Mouse (Mus musculus) mesoderm, embryonic 11.5 days (tissue): ENCODE data around the gene Jarid2.

Experiments
- DNase-seq: peaks from one replicate; pipeline ENCODE4 v3.0.0-alpha.2; 2012; ENCODE audit warnings: low read depth, low spot score

Gene Jarid2

DNA sequence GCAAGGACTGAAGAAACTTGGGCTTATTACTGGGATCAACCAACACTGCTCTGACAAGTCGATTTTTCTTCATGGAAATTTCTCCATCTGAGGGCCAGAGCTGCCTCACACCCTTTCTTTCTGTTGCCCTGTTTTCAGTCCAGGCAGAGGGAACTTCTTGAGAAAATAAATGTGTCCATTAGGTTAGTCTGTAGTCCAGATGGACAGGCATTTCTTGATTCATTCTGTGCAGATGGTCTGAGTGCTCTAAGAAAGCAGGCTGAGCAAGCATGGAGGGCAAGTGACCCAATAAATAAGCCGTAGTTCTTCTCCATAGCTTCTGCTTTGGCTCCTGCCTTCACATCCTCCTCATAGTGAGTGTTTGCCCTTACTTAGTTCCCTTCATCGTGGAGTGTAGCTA, 46.1 kb downstream of the Jarid2 start:
- DNase-seq, result no peak

DNA sequence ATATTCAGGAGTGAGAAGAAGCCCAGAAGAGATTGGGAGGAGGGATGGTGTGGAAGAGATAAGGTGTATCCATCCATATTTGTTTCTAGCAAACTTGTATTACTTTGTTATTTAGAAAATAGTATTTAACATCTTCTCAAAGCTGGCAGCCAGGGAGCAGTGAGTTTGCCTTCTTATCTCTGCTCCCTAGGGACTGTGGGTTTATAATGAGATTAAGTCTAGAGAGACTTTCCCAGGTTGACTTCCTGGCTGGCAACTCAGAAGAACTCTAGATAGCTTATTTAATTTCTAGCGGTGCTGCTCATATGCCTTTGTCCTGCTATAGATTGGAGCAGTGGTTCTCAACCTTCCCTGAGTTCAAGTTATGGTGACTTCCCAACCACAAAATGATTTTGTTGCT, 51.2 kb downstream of the Jarid2 start:
- DNase-seq, result no peak

DNA sequence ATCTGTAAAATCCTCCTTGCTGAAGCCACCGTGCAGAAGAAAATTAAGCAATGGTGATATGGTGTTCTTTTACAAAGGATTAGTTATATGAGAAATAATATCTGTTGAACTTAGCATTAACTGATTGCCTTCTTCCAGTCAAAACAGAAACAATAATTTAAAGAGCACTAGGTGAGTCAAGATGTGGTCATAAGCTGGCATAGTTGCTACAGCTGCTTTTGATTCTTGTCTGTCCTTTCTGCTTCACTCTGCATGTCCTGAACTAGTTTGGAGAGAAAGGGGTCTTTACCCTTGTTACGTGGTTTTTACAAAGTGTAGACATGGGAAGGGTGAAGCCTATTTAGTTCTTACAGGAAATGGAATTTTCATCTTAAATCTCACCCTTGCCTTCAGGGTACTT, 51.9 kb downstream of the Jarid2 start:
- no peak for DNase-seq

- DNase-seq, result no peak
Measured at GRCm38 (mm10) chr13:44784551-44784950, 55.3 kb downstream of the Jarid2 start.

- DNase-seq, result peak; percentile 51
Measured at GRCm38 (mm10) chr13:44786291-44786690, 57.0 kb downstream of the Jarid2 start.

GRCm38 (mm10) chr13:44788352-44789125, 59.3 kb downstream of the Jarid2 start:
- DNase-seq, result no peak

DNA sequence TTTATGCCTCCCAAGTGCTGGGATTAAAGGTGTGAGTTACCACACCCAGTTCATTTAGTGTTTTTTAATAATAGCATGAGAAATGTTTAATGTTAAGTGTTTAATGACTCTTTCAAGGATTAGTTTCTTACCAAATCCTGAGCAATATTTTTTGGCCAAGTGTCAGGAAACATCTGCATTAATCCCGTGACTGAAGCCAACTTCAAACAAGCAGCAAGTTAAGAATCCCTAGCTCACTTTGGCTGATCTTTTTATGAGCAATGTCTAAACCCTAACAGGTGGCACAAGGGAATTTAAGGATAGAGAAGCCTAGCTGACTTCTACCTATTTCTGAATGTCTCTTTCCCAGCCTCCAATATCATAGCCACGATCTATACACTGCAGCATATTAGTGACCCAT, 60.7 kb downstream of the Jarid2 start:
- DNase-seq, result no peak

DNA sequence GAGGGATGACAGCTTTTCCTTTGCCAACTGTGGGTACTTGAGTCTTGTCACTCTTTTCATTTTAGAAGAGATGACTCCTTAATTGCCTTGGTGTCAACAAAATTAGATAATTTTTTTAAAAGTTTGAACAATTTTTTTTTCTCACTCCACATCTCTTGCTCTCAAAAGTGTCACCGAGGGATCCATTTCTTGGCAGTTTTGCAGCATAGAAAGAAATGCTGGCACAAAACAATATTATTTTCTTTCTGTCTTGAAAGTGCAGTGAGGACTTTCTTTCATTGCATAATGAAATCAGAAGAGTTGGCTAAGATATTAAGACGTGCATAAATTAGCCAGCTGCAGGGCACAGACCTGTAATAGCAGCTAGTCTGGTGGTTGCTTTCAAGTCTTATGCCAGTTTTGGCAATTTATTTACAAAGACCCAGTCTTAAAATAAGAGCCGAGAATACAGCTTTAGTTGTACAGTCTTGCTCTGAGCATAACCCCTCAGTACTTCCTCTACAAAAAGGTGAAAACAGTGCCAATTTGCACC, 63.2 kb downstream of the Jarid2 start:
- no peak for DNase-seq

DNA sequence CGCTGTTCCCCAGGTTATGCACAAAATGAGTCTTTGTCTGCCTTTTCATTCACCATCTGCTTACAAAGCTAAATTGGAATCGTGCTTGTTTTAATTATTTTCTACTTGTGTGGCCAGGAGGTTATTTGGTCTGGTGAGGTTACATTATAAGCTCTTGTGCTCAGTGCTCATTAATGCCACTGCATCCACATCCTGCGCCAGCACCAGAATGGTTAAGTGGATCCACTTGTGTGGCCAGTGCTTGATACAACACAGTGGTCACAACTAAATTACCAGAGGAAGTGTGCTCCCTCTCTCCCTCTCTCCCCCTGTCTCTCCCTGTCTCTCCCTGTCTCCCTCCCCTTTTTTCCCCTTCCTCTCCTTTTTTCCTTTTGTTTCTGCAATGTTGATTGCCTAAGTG, 66.6 kb downstream of the Jarid2 start:
- no peak for DNase-seq

DNA sequence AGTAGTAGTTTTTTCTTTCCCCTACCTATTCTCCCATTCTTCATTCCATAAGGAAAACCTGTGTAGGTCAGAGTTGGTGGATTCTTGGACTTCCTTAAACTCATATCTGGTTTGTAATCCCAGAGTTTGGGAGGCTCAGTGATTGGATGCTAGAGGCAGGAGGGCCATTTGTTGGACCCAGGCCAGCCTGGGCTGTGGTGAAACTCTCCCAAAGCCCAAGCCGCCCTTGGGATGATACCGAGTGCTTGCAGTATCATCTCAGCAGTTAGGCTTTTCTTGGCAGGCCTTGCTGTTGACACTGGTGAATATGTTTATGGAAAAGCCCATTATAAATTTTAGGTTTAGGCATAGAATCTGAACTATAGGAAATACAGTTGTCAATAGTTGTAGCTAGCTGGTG, 67.5 kb downstream of the Jarid2 start:
- no peak for DNase-seq

GRCm38 (mm10) chr13:44798280-44798679, 69.0 kb downstream of the Jarid2 start:
- peak; percentile 34 for DNase-seq

DNA sequence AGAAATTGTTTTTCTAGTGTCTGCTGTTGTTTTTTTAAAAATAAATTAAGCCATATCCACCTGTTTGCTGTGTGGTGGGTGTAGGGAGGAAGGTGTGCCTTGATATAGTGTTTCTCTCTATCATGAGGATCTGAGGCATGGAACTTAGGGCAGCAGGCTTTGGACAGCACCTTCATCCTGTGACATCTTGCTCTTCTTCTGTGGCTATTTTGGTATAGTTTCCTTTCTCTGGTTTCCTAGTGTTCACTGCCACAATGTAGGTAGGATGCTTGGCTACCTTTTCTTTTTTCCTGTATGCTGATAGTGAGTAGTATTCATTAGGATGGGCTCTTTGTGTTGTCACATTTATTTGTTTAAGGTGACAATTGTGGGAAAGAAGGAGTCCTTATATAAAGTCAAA, 69.9 kb downstream of the Jarid2 start:
- no peak for DNase-seq

DNA sequence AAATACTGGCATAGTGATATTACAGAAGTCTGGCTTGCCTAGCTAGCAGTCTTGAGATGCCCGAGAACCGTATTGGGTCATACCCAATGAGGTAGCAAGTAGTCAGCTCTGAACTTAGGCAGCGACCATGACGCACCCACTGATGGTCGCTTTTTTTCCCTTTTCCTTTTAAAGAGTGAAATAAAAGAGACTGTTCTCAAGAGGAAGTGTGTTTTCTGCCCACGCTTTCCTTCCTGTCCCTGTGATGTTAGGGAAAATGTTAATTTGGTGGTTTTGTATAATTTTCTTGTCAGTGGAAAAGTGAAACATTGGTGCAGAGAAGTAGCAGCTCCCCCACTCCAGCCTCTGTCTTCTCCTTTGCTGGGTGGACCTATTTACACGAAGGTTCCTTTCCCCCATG, 70.8 kb downstream of the Jarid2 start:
- no peak for DNase-seq

DNA sequence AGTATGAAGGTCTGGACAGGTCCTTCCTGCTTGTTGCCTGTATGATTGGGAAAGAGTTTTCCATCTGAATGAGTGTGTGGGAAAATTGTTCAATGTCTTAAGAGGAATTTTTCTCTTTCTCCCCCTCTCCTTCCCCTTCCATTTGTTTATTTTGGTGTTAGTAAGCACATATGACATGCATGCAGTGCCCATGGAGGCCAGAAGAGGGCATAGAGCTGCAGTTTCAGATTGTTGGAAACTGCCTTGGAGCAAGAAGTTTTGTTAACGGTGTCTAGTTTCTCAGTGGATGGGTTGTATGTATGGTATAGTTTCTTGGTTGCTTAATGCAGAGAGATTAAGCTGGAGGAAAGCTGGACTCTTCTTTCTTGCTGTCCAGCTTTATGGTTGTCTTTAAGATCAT, 75.6 kb downstream of the Jarid2 start:
- peak; percentile 47 for DNase-seq

DNA sequence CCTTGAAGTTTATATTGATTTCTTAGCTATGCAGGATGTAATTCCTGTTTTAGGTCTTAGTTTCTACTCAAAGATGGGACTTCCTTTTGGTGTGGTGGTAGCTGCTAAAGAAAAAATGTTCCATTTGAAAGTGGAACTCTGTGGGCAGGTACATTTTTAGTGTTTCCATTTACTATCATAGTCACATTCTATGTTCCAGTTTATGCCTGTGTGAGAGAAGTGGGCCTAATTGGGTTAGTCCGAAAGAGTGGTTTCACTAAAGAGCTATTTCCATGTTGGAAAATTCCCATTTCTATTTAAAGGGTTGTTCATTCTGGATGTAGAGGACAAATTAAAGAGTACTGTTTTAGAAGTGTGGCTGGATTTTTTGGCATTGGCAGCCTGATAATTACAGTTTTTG, 79.0 kb downstream of the Jarid2 start:
- no peak for DNase-seq

DNA sequence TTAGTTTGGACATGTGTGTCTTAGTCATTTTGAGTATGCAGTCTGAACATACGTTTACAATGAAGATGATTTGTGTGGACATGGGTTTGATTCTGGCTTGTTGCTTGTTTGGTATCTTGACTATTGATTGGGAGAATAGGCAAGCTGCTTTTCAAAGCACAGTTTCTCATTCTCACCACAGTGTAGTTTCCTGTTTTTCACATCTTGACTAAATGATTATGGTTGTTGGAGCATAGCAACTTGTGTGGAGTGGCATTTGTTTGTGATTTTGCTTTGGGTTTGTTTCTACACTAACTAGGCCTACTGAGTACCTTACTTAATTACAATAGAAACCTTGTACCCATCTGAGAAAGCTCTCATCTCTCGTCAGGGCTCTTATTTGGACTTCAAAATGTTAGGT, 81.7 kb downstream of the Jarid2 start:
- no peak for DNase-seq

DNA sequence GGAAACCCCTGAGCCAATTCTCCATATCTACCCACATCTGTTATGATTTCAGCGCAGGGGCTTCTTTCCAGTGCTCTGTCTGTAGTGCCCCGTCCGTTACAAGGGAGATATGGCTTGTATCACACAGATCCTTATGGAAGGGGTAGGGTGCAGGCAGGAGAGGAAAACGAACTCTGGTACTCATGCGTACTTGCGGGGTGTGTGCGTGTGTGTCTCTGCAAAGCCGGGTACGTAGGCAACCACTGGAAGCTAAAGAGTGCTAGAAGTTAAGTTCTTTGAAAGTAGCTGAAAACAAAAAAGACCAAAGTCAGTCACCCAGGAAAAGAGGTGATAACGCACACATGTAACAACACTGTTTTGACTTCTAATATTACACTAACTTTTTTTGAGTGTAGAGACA, 82.3 kb downstream of the Jarid2 start:
- no peak for DNase-seq

- no peak for DNase-seq
Measured at GRCm38 (mm10) chr13:44812381-44812780, 83.1 kb downstream of the Jarid2 start.

GRCm38 (mm10) chr13:44819400-44819799, 90.1 kb downstream of the Jarid2 start:
- DNase-seq, result peak; percentile 46

DNA sequence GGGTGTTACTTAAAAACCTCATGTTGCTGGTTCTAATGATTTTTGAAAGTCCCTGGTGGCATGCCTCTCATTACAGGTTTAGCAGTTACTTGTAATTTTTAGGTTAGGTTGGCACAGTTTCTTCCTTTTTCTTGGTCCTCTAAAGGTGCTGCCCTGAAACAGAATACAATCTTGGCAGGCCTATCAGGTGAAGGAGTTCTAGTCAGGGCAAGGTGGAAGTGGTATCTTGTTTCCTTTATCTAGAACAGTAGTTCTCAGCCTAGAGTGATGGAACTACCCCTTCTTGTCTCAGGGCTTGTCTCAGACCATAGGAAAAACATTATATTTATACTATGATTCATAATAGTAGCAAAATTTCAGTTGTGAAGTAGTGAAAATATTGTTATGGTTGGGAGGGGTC, 93.3 kb downstream of the Jarid2 start:
- DNase-seq, result no peak

DNA sequence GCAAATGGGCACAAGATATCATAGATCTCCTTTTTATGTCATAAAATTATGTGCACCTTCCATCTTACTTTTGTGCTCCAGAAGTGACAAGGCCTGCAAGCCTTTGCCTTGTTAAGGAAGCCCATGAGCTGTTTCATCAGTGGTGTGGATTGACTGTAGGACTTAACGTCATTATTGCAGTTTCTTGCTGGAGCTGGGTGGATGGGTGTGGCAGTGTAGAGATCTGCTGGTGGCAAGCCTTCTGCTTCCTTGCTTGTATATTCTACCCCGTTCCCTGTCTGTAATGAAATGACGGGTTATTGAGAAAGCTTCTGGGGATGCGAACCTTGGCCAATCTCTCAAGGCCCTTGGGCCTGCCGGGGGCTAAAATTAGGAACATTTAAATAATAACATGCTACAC, 99.6 kb downstream of the Jarid2 start:
- DNase-seq, result no peak

GRCm38 (mm10) chr13:44832104-44832503, 102.8 kb downstream of the Jarid2 start:
- no peak for DNase-seq

DNA sequence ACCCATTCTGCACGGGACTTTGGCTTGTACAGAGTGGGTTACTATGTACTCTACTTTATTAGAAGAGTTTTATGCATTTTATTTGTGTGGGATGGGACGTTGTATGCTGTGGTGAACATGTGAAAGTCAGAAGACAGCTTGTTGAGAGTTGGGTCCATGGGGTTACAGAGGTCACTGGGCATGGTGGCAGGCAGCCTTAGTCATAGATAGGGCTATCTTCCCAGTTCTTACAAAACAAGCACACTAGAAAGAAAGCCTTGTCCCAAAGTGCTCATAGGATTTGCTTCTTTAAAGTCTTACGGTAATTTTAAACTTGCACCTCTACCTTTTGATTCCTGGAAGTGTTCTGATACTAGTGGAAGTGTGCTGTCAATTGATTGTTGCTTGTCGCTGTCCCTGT, 103.6 kb downstream of the Jarid2 start:
- DNase-seq, result no peak

DNA sequence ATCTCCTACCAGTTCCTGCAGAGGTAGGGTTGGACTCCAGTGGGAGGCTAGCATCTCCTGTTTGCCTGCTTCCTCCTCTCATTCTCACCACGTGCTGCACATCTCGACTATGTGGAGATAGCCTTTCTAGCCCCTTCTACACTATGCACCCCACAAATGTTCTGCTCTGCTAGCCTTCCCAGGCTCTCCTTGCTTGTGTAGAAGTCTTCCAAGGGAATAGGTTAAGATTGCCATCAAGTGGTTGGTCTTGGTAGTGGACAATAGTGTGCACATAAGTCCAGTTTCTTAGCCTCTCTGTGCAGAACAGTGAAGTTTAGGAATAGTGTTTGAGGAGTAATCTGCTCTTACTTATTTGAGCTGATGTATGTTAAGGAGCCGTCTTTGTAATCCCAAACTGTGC, 104.1 kb downstream of the Jarid2 start:
- peak; percentile 52 for DNase-seq
